Mouse (Mus musculus): ENCODE results near the gene Sec61b. TPM values are rescaled to one million over a fixed set of nuclear protein-coding genes. Genes with fewer than 3 reads are reported as not detected.

Sec61b gene
- polyA plus RNA-seq (2012; ENCODE audit: insufficient read depth, low replicate concordance), result 360 and 636 TPM in 2 replicates

DNA sequence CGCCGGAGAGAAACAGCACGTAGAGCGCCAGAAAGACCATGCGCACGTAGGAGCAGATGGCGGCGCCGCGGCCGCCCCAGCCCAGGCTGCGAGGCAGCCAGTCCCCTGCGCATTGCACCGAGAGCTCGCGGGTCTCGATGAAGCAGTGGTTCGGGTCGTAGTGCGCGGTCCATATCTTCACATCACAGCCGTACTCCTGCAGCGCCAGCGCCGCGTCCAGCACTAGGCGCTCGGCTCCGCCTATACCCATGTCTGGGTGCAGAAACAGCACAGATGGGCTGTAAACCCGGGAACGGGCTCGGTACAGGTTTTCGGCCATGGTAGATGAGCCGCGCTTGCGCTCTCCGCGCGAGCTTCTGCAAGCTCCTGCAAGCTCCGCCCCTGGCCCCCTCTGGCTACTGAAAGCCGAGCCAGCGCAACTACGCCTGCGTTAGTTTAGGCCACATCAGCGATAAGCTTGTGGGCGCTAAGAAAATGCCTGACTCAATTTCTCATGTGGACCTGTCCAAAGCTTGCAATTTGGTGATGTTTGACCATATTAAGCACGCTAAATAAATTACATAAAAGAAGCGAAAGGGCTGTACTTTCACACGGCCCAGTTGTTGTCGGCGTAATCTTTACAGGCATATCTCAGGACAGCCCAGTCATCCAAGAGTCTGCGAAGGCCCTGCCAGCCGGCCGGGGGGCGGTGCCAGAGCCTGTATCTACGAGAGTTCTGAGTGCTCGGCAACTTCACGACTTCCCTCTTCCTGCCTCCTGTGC lies at the start of gene Sec61b, which contains the start of gene Alg2:
Sec61b (plus strand) TSS at position 691 of the 762 bp plus-strand sequence.
Alg2 (minus strand) TSS at position 366 of the 762 bp plus-strand sequence.
- peaks cover 70% of the 10 kb centered on the region for H3K36me3 ChIP-seq (replicated peaks; ENCODE audit: low read length)
- H3K4me1 ChIP-seq, result peaks cover 53% of the 10 kb centered on the region
- H3K9me3 ChIP-seq, result peaks cover 19% of the 10 kb centered on the region
- H3K4me3 ChIP-seq (replicated peaks), result peak within 1 kb of the TSS; percentile 100
- H3K27me3 ChIP-seq (replicated peaks), result no peaks in the 10 kb centered on the region
- TF ChIP-seq FLI1 (IDR thresholded peaks at IDR 0.05; ENCODE audit: low read length) (no peak), GATA1 (IDR thresholded peaks at IDR 0.05; ENCODE audit: borderline replicate concordance, low read length) (peak; percentile 67; the same call in 1 of the 3 replicates)

DNA sequence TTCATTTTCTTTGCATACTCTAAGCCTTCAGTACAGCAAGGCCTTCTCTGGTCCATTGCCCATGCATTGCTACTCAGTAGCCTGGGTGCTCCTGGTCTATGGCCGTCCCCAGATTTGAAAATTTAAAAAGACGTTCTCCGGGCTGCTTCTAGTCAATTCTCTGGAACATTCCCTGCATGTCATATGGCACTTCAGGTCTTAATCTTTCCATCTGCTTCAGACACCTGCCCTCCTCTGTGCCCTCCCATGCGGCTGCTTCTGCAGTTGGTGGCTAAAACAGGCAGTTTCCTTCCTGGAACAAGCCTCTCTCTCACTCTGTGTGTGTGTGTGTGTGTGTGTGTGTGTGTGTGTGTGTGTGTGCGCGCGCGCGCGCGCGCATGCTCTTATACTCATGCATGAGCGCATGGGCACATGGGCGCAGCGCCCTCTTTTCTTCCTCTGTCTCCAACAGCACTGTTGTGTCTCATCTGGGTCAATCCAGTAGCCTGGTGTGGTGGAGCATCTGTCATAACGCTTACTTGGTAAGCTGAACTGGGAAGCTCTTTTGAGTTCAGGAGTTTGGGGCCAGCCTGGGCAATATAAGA lies 49.1 kb upstream of the Sec61b start:
- Histone ChIP-seq H3K4me3 (replicated peaks) (no peak overlapping the region), H3K27me3 (replicated peaks) (no peaks in the 10 kb centered on the region), H3K4me1 (peaks cover 89% of the 10 kb centered on the region), H3K36me3 (replicated peaks; ENCODE audit: low read length) (no peaks in the 10 kb centered on the region), H3K9me3 (no peaks in the 10 kb centered on the region)
- TF ChIP-seq FLI1 (IDR thresholded peaks at IDR 0.05; ENCODE audit: low read length), result no peak
- no peak for TF ChIP-seq GATA1 (IDR thresholded peaks at IDR 0.05; ENCODE audit: borderline replicate concordance, low read length)

DNA sequence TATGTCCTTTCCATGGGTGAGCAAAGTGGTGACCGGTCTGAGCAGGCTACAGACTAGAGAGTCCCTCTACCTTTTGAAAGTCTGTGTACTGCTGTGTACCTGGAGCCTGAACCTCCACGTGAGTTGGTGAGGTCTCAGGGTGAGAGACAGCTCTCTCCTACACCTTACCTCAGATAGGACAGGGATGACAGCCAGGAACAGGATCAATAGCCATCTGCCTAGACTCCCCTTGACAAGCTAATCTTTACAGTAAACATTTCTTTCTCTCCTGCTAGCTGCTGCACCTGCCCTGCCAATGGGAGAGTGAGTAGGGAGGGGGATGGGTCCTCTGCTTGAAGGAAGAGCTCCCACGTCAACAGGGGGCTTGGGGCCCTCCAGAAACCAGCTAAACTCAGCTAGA lies 46.9 kb upstream of the Sec61b start:
- no peak overlapping the region for H3K4me3 ChIP-seq (replicated peaks)
- no peak for TF ChIP-seq GATA1 (IDR thresholded peaks at IDR 0.05; ENCODE audit: borderline replicate concordance, low read length)
- no peak for TF ChIP-seq FLI1 (IDR thresholded peaks at IDR 0.05; ENCODE audit: low read length)

DNA sequence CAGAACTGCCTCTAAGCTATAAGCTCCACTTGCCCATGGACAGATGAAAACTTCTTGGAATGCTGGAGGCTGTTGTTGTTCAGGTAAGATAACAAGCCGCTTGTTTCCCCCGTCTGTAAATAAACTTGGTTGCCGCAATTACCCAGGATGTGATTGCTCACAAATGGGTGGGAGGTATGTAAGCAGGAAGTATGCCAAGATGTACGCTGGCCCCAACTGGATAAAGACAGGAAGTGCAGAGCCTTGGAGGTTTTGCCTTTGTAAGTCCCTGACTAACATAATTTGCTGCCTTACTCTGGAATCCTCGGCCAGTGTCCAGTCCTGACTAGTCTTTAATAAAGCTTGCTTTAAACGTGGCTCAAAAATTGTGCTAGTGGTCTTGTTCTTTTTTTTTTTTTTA lies 43.9 kb upstream of the Sec61b start:
- Histone ChIP-seq H3K4me3 (replicated peaks) (no peak overlapping the region), H3K4me1 (peaks cover 64% of the 10 kb centered on the region), H3K27me3 (replicated peaks) (no peaks in the 10 kb centered on the region), H3K9me3 (no peaks in the 10 kb centered on the region), H3K36me3 (replicated peaks; ENCODE audit: low read length) (no peaks in the 10 kb centered on the region)
- no peak for TF ChIP-seq GATA1 (IDR thresholded peaks at IDR 0.05; ENCODE audit: borderline replicate concordance, low read length)
- TF ChIP-seq FLI1 (IDR thresholded peaks at IDR 0.05; ENCODE audit: low read length), result no peak

More for the DNA sequence above, 46.9 kb upstream of the Sec61b start:
- H3K27me3 ChIP-seq (replicated peaks), result no peaks in the 10 kb centered on the region
- H3K36me3 ChIP-seq (replicated peaks; ENCODE audit: low read length), result no peaks in the 10 kb centered on the region
- H3K4me1 ChIP-seq, result peaks cover 87% of the 10 kb centered on the region
- no peaks in the 10 kb centered on the region for H3K9me3 ChIP-seq

DNA sequence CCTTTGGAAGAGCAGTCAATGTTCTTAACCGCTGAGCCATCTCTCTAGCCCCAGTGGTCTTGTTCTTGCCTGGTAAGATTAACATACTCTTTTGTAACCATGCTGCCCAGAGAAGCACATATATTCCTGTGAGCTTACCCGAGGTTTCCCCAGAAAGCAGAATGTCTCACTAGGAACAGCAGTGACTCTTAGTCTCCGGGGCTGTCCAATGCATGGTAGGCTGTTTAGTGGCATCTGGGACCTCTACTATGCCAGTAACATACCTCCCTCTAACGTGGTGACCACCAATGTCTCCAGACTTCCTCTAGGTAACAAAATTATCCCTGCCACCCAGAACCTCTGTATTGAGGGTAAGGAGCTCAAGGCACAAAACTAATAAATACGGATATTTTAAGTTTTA lies 43.4 kb upstream of the Sec61b start:
- no peak overlapping the region for H3K4me3 ChIP-seq (replicated peaks)
- H3K27me3 ChIP-seq (replicated peaks), result no peaks in the 10 kb centered on the region
- peaks cover 64% of the 10 kb centered on the region for H3K4me1 ChIP-seq
- TF ChIP-seq GATA1 (IDR thresholded peaks at IDR 0.05; ENCODE audit: borderline replicate concordance, low read length) (no peak), FLI1 (IDR thresholded peaks at IDR 0.05; ENCODE audit: low read length) (no peak)
- no peaks in the 10 kb centered on the region for H3K36me3 ChIP-seq (replicated peaks; ENCODE audit: low read length)
- H3K9me3 ChIP-seq, result no peaks in the 10 kb centered on the region

DNA sequence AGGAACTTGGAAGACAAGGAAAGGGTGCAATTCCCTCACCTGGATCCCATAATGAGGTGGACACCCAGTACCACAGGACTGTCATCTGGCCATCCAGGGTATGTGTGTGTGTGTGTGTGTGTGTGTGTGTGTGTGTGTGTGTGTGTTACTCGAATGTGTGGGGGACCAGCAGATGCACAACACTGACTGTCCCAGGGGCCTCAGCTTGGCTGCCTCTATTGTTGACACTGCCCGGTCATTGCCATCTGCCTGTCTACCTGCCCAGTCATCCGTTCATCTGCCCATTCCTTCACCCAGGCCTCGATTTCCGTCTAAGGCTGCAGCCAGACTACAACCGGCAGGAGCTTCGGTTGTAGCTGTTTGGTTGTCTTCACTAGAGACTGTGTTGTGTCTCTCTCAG lies 41.7 kb upstream of the Sec61b start:
- Histone ChIP-seq H3K36me3 (replicated peaks; ENCODE audit: low read length) (no peaks in the 10 kb centered on the region), H3K9me3 (no peaks in the 10 kb centered on the region), H3K4me3 (replicated peaks) (no peak overlapping the region), H3K27me3 (replicated peaks) (peaks cover 6% of the 10 kb centered on the region), H3K4me1 (peaks cover 66% of the 10 kb centered on the region)
- TF ChIP-seq GATA1 (IDR thresholded peaks at IDR 0.05; ENCODE audit: borderline replicate concordance, low read length), result no peak
- TF ChIP-seq FLI1 (IDR thresholded peaks at IDR 0.05; ENCODE audit: low read length), result no peak

DNA sequence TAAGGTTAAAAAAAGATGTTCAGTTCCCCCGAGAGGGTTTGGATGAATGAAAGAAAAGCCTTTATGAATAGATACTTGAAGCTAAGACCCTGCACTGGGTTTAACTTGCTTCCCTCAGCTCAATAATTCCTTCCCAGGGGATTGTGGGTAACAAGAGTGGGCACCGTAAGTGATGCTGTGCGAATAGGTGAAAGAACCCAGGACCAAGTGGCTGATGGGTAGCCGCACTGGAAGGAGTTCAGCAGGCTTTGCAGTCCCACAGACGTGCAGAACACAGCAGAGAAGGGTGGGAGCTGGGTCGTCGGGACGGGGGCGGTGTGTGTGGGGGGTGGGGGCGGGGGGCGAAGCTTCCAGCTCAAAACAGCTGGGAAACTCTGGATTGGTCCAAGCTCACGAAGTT lies 39.3 kb upstream of the Sec61b start:
- Histone ChIP-seq H3K27me3 (replicated peaks) (peaks cover 19% of the 10 kb centered on the region), H3K36me3 (replicated peaks; ENCODE audit: low read length) (no peaks in the 10 kb centered on the region), H3K4me3 (replicated peaks) (no peak overlapping the region), H3K4me1 (peaks cover 52% of the 10 kb centered on the region), H3K9me3 (no peaks in the 10 kb centered on the region)
- TF ChIP-seq GATA1 (IDR thresholded peaks at IDR 0.05; ENCODE audit: borderline replicate concordance, low read length) (no peak), FLI1 (IDR thresholded peaks at IDR 0.05; ENCODE audit: low read length) (no peak)

DNA sequence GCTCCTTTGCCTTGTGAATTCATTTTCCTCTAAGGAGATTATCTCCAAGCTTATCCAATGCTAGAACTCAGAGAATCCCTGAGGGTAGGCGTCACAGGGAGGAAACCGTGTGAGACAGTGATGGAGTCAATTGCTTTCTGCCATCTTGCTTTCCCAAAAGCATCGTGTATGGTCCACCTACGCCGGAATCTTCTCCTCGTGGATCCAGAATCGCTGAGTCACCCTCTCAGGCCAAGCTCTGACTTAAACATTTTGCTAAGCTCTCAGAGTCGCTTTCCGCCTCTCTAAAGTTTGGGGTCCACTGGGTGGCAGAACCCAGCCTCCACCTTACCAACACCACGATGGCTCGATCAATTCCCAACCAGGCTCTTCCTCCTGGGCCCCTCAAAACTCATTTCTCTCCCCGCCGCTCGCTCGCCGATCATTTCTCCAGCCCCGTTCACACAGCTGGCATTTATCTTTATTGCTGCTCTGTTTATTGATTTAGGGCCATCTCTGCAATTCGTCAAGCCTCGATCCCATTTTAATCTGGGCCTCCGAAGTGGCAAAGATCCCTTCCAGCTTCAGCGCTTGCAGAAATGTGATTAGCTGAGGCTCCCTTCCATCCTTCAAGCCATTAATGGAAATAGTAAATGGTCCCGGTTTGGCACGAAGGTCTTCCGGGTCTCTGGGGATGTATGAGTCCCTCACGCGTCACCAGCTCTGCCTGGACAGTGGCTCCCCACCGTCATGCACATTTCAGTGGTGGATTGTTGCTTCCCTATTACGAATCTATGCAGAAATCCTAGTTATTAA lies 38.7 kb upstream of the Sec61b start:
- H3K4me3 ChIP-seq (replicated peaks), result no peak overlapping the region
- peaks cover 45% of the 10 kb centered on the region for H3K4me1 ChIP-seq
- no peaks in the 10 kb centered on the region for H3K36me3 ChIP-seq (replicated peaks; ENCODE audit: low read length)
- no peaks in the 10 kb centered on the region for H3K9me3 ChIP-seq
- TF ChIP-seq FLI1 (IDR thresholded peaks at IDR 0.05; ENCODE audit: low read length) (no peak), GATA1 (IDR thresholded peaks at IDR 0.05; ENCODE audit: borderline replicate concordance, low read length) (no peak)
- H3K27me3 ChIP-seq (replicated peaks), result peaks cover 21% of the 10 kb centered on the region

DNA sequence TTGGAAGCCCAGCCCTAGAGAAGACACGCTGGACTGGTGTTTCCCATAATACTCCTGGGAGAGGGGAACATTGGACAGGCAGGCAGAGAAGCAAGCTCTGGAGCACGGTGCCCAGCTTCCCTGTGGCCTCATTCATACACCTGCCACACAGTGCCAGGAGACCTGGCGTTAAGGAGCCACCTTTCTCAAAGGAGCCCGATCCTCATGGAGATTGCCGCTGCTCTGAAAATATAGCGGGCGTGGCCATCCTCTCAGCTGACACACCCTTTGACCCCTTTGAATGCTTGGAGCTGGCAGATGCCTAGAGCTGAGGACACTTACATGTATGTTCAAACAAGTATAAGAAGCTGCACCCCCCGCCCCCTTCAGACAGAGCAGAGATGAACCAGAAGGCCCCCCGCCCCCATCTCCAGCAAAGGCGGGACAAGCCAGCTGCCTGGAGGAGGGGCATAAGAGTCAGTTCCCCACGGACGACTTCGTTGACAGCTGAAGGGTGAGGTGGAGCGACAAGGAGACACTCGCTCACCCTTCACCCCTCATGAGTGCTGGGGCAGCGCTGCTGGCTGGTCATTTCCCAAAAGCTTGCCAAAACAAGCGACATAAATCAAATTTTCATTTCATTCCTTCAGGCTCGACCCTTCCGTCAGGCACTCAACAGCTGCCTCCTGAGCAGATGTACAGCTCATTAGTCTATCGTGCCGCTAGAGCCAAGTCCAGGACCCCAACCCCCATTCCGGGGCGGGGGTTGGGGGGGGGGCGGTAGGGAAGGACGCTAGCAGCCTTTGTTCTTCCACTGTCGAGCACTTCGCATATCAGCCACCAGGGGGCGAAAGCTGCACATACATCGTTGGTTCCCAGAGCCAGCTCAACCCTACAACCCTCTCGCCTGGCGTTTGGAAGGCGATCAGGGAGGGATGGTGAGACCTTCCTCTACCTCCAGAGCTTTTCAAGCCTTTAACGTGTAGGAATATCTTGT lies 36.8 kb upstream of the Sec61b start:
- Histone ChIP-seq H3K27me3 (replicated peaks) (peaks cover 28% of the 10 kb centered on the region), H3K36me3 (replicated peaks; ENCODE audit: low read length) (no peaks in the 10 kb centered on the region), H3K4me1 (peaks cover 32% of the 10 kb centered on the region), H3K9me3 (no peaks in the 10 kb centered on the region), H3K4me3 (replicated peaks) (peak overlapping the region; percentile 94)
- TF ChIP-seq GATA1 (IDR thresholded peaks at IDR 0.05; ENCODE audit: borderline replicate concordance, low read length), result no peak
- TF ChIP-seq FLI1 (IDR thresholded peaks at IDR 0.05; ENCODE audit: low read length), result no peak
